In genomic region chr8:4582754-4583178, GRCm38 (mm10) we compare ENCODE assay signal across 31 mouse cellular contexts. TPM values are rescaled to one million over a fixed set of nuclear protein-coding genes. Genes with fewer than 3 reads are reported as not detected.
DNase-seq lines count a peak whose midpoint lies in the region; ATAC-seq and TF ChIP-seq lines count a peak whose summit lies in the region.
"Had no signal": no experiment of that assay in that cellular context is flagged by ENCODE, and none has a peak within 500 bp of the region (broad histone marks: within the 10 kb centered on the region; RNA-seq: fewer than 3 reads in every experiment).

No protein-coding gene starts in this region.

- 0 out of 2 replicates have a peak, but pooled peaks have one; percentile 5 for TF ChIP-seq CTCF in heart, adult 2 months (IDR thresholded peaks at IDR 0.05)
- TF ChIP-seq CTCF in midbrain, postnatal 0 days (IDR thresholded peaks at IDR 0.05) = no peak
- no peak for TF ChIP-seq CTCF in brain, embryonic 14.5 days (IDR thresholded peaks at IDR 0.05; ENCODE audit: borderline replicate concordance, extremely low read depth, insufficient read depth, insufficient read length)
- no peak for TF ChIP-seq CTCF in intestine, postnatal 0 days (IDR thresholded peaks at IDR 0.05; ENCODE audit: low read depth)

- no peaks in the 10 kb centered on the region for H3K4me1 ChIP-seq in heart, adult 2 months (ENCODE audit: control insufficient read depth, insufficient read depth, low read length)
- no peaks in the 10 kb centered on the region for H3K4me1 ChIP-seq in midbrain, postnatal 0 days (ENCODE audit: insufficient read depth, low read length)
- H3K4me1 ChIP-seq in midbrain, embryonic 16.5 days (ENCODE audit: control insufficient read depth, insufficient read depth, low read length) = no peaks in the 10 kb centered on the region
- no peaks in the 10 kb centered on the region for H3K4me1 ChIP-seq in intestine, postnatal 0 days (replicated peaks; ENCODE audit: control insufficient read depth, insufficient read depth, low read length)
- H3K4me1 ChIP-seq: heart, embryonic 15.5 days; hindbrain, embryonic 15.5 days; limb, embryonic 15.5 days; liver, embryonic 13.5 days; midbrain, embryonic 15.5 days; neural tube, embryonic 13.5 days had no signal

- H3K27me3 ChIP-seq in heart, adult 2 months (ENCODE audit: control insufficient read depth, insufficient read depth, low read length) = no peaks in the 10 kb centered on the region
- no peaks in the 10 kb centered on the region for H3K27me3 ChIP-seq in midbrain, postnatal 0 days (ENCODE audit: insufficient read depth, low read length)
- H3K27me3 ChIP-seq in midbrain, embryonic 16.5 days (ENCODE audit: control insufficient read depth, insufficient read depth, low read depth, low read length) = no peaks in the 10 kb centered on the region
- no peaks in the 10 kb centered on the region for H3K27me3 ChIP-seq in intestine, postnatal 0 days (replicated peaks; ENCODE audit: control insufficient read depth, insufficient read depth, low read length)
- H3K27me3 ChIP-seq: heart, embryonic 15.5 days; hindbrain, embryonic 15.5 days; limb, embryonic 15.5 days; liver, embryonic 13.5 days; midbrain, embryonic 15.5 days; neural tube, embryonic 13.5 days had no signal

- no peak overlapping the region for H3K4me3 ChIP-seq in heart, adult 2 months
- H3K4me3 ChIP-seq in midbrain, postnatal 0 days (ENCODE audit: low read depth, low read length) = no peak overlapping the region
- no peak overlapping the region for H3K4me3 ChIP-seq in midbrain, embryonic 16.5 days (ENCODE audit: low read depth, low read length)
- H3K4me3 ChIP-seq in intestine, postnatal 0 days (ENCODE audit: low read depth, low read length) = no peak overlapping the region
- H3K4me3 ChIP-seq: erythroblast, embryonic 14.5 days; heart, embryonic 15.5 days; hindbrain, embryonic 15.5 days; limb, embryonic 15.5 days; liver, embryonic 13.5 days; midbrain, embryonic 10.5 days; midbrain, embryonic 15.5 days; neural tube, embryonic 13.5 days had no signal

- no peak for DNase-seq in heart, adult 2 months
- no peak for DNase-seq in heart, adult 18-20 months
- DNase-seq in midbrain, postnatal 0 days (ENCODE audit: low spot score) = peak; percentile 4
- peak; percentile 25 for DNase-seq in brain, embryonic 14.5 days (ENCODE audit: low read depth)
- no peak for DNase-seq in urinary bladder, adult 18-20 months (ENCODE audit: low spot score in 2 of 2)
- DNase-seq: adrenal gland, postnatal 10 days; cerebellum, adult 11-12 months; cerebellum, adult 9-11 months; gastrocnemius, postnatal 14 days; heart, postnatal 4 days; kidney, adult 2 months; kidney, postnatal 10 days; layer of hippocampus, postnatal 36 days; left cerebral cortex, postnatal 4 days; liver, embryonic 13.5 days; lung, adult 18-20 months; lung, postnatal 4 days; right cerebral cortex, postnatal 4 days; thymus, adult 2 months; thymus, postnatal 36 days had no signal

- no peak for ATAC-seq in midbrain, postnatal 0 days (ENCODE audit: low FRiP score)
- ATAC-seq in midbrain, embryonic 16.5 days = no peak
- no peak for ATAC-seq in intestine, postnatal 0 days
- ATAC-seq: lung, postnatal 0 days; midbrain, embryonic 15.5 days; Patski had no signal

- H3K9ac ChIP-seq in heart, adult 2 months (ENCODE audit: low read depth, low read length) = no peak overlapping the region
- H3K9ac ChIP-seq in midbrain, postnatal 0 days (replicated peaks; ENCODE audit: low read length, poor library complexity, severe bottlenecking) = no peak overlapping the region
- H3K9ac ChIP-seq in midbrain, embryonic 16.5 days (ENCODE audit: low read depth, low read length) = no peak overlapping the region
- H3K9ac ChIP-seq in intestine, postnatal 0 days (ENCODE audit: low read depth, low read length) = no peak overlapping the region
- H3K9ac ChIP-seq: heart, embryonic 15.5 days; hindbrain, embryonic 15.5 days; limb, embryonic 15.5 days; liver, embryonic 13.5 days; midbrain, embryonic 15.5 days; neural tube, embryonic 13.5 days had no signal

- no peak overlapping the region for H3K4me2 ChIP-seq in midbrain, postnatal 0 days (ENCODE audit: low read depth, low read length, poor library complexity, severe bottlenecking)
- no peak overlapping the region for H3K4me2 ChIP-seq in midbrain, embryonic 16.5 days (ENCODE audit: low read length)
- no peak overlapping the region for H3K4me2 ChIP-seq in intestine, postnatal 0 days (replicated peaks; ENCODE audit: low read depth)
- H3K4me2 ChIP-seq: heart, embryonic 15.5 days; hindbrain, embryonic 15.5 days; limb, embryonic 15.5 days; liver, embryonic 13.5 days; midbrain, embryonic 15.5 days; neural tube, embryonic 13.5 days had no signal

- TF ChIP-seq POLR2A in heart, adult 2 months (IDR thresholded peaks at IDR 0.05; ENCODE audit: insufficient read depth, low read depth, low read length) = no peak
- TF ChIP-seq POLR2A in brain, embryonic 14.5 days (IDR thresholded peaks at IDR 0.05; ENCODE audit: borderline replicate concordance, extremely low read depth, insufficient read depth, insufficient read length, poor library complexity, severe bottlenecking) = no peak

- no peaks in the 10 kb centered on the region for H3K9me3 ChIP-seq in midbrain, postnatal 0 days (ENCODE audit: low read length)
- no peaks in the 10 kb centered on the region for H3K9me3 ChIP-seq in midbrain, embryonic 16.5 days (replicated peaks; ENCODE audit: control insufficient read depth, low read length, poor library complexity, severe bottlenecking)
- H3K9me3 ChIP-seq in intestine, postnatal 0 days (ENCODE audit: control insufficient read depth) = no peaks in the 10 kb centered on the region
- H3K9me3 ChIP-seq: heart, embryonic 15.5 days; hindbrain, embryonic 15.5 days; limb, embryonic 15.5 days; liver, embryonic 13.5 days; midbrain, embryonic 10.5 days; midbrain, embryonic 15.5 days; neural tube, embryonic 13.5 days had no signal

- TF ChIP-seq EP300 in heart, adult 2 months (IDR thresholded peaks at IDR 0.05; ENCODE audit: insufficient read depth, low read depth, low read length) = no peak

- H3K79me2 ChIP-seq in heart, adult 2 months (replicated peaks; ENCODE audit: control insufficient read depth, insufficient read depth, low read length) = no peaks in the 10 kb centered on the region

- intact Hi-C loops in heart, adult 2 months (cut with DNase I) = no loop called here

- H3K36me3 ChIP-seq in heart, adult 2 months (ENCODE audit: control insufficient read depth, insufficient read depth, low read length) = no peaks in the 10 kb centered on the region
- no peaks in the 10 kb centered on the region for H3K36me3 ChIP-seq in midbrain, postnatal 0 days (ENCODE audit: insufficient read depth, low read length)
- H3K36me3 ChIP-seq in midbrain, embryonic 16.5 days (ENCODE audit: control insufficient read depth, insufficient read depth, low read length) = no peaks in the 10 kb centered on the region
- H3K36me3 ChIP-seq in intestine, postnatal 0 days (ENCODE audit: control insufficient read depth, insufficient read depth) = no peaks in the 10 kb centered on the region
- H3K36me3 ChIP-seq: heart, embryonic 15.5 days; hindbrain, embryonic 15.5 days; limb, embryonic 15.5 days; liver, embryonic 13.5 days; midbrain, embryonic 10.5 days; midbrain, embryonic 15.5 days; neural tube, embryonic 13.5 days had no signal

- no peak overlapping the region for H3K27ac ChIP-seq in heart, adult 2 months
- no peak overlapping the region for H3K27ac ChIP-seq in midbrain, postnatal 0 days (ENCODE audit: low read depth, low read length)
- no peak overlapping the region for H3K27ac ChIP-seq in midbrain, embryonic 16.5 days (ENCODE audit: low read length)
- no peak overlapping the region for H3K27ac ChIP-seq in intestine, postnatal 0 days (ENCODE audit: low read depth, low read length)
- H3K27ac ChIP-seq: heart, embryonic 15.5 days; hindbrain, embryonic 15.5 days; limb, embryonic 15.5 days; liver, embryonic 13.5 days; midbrain, embryonic 10.5 days; midbrain, embryonic 15.5 days; neural tube, embryonic 13.5 days had no signal

- 25% methylated on average over 6 of the region's 6 CpGs for WGBS in heart, adult 2 months
- 75% methylated on average over 6 of the region's 6 CpGs for WGBS in midbrain, postnatal 0 days
- 66% methylated on average over 6 of the region's 6 CpGs for WGBS in midbrain, embryonic 16.5 days
- WGBS in intestine, postnatal 0 days = 64% methylated on average over 6 of the region's 6 CpGs

RNA-seq across cellular contexts. Expression of gene Zfp958, which starts 30.2 kb away (rescaled TPM):
- total RNA-seq in heart, adult 2 months (2021) = 10 to 100 TPM in 1 of 2 experiments, 1 to 10 TPM in 1; 6.8 to 10.0 TPM
- polyA plus RNA-seq in heart, adult 2 months (2012; rRNA removed) = 0.94 and 3.1 TPM in 2 replicates
- 1 to 10 TPM; 7.7 to 8.3 TPM for total RNA-seq in heart, adult 18-20 months (2021)
- 9.5 and 10.7 TPM in 2 replicates for total RNA-seq in midbrain, postnatal 0 days (2014; rRNA removed)
- polyA plus RNA-seq in midbrain, postnatal 0 days (2015; fragmentation: Nextera tagmentation; extraction: Ambion mirVana) = 10.0 and 10.8 TPM in 2 replicates
- polyA plus RNA-seq in midbrain, embryonic 16.5 days (2015; fragmentation: Nextera tagmentation; extraction: Ambion mirVana) = 17.6 and 17.7 TPM in 2 replicates
- polyA plus RNA-seq in brain, embryonic 14.5 days (2012; rRNA removed) = 4.9 and 5.8 TPM in 2 replicates
- polyA plus RNA-seq in intestine, postnatal 0 days (2015; fragmentation: Nextera tagmentation; extraction: Ambion mirVana) = 4.9 and 6.2 TPM in 2 replicates
- polyA plus RNA-seq: erythroblast, embryonic 14.5 days had no signal

Comparison
In these comparisons a context has a peak if more than half of its experiments do, and no peak if none do; other contexts are left out.
1. DNase-seq: peak in midbrain, postnatal 0 days (single experiment) and brain, embryonic 14.5 days (single experiment); none in heart, adult 2 months (0 of 2), heart, adult 18-20 months (0 of 2) and urinary bladder, adult 18-20 months (0 of 2).